Comparison of ENCODE assay signal across 17 mouse cellular contexts in genomic region chr16:80893761-80894160, GRCm38 (mm10).
DNase-seq lines count a peak whose midpoint lies in the region; ATAC-seq and TF ChIP-seq lines count a peak whose summit lies in the region.
"Had no signal": no experiment of that assay in that cellular context is flagged by ENCODE, and none has a peak within 500 bp of the region (broad histone marks: within the 10 kb centered on the region; RNA-seq: fewer than 3 reads in every experiment).

No protein-coding gene starts in this region.

- H3K36me3 ChIP-seq in embryonic facial prominence, embryonic 14.5 days (ENCODE audit: control insufficient read depth, insufficient read depth, low read length): no peaks in the 10 kb centered on the region
- no peaks in the 10 kb centered on the region for H3K36me3 ChIP-seq in embryonic facial prominence, embryonic 10.5 days (replicated peaks)
- H3K36me3 ChIP-seq in lung, postnatal 0 days (ENCODE audit: insufficient read depth, low read length): no peaks in the 10 kb centered on the region
- H3K36me3 ChIP-seq: G1E had no signal

- TF ChIP-seq EP300 in lung, postnatal 0 days (IDR thresholded peaks at IDR 0.05): no peak

- H3K4me2 ChIP-seq in embryonic facial prominence, embryonic 14.5 days (ENCODE audit: low read depth, low read length): no peak overlapping the region
- H3K4me2 ChIP-seq in lung, postnatal 0 days (replicated peaks; ENCODE audit: low read depth, low read length): no peak overlapping the region
- H3K4me2 ChIP-seq: heart, embryonic 11.5 days; hindbrain, embryonic 14.5 days had no signal

- no peak overlapping the region for H3K9ac ChIP-seq in embryonic facial prominence, embryonic 14.5 days (ENCODE audit: low read depth, low read length)
- H3K9ac ChIP-seq in lung, postnatal 0 days (replicated peaks; ENCODE audit: low read depth): no peak overlapping the region
- H3K9ac ChIP-seq: hindbrain, embryonic 14.5 days had no signal

- no peaks in the 10 kb centered on the region for H3K27me3 ChIP-seq in embryonic facial prominence, embryonic 14.5 days (replicated peaks; ENCODE audit: control insufficient read depth, insufficient read depth, low read length)
- no peaks in the 10 kb centered on the region for H3K27me3 ChIP-seq in embryonic facial prominence, embryonic 10.5 days (replicated peaks; ENCODE audit: low read depth, poor library complexity, severe bottlenecking)
- no peaks in the 10 kb centered on the region for H3K27me3 ChIP-seq in lung, postnatal 0 days (replicated peaks; ENCODE audit: insufficient read depth, low read length)

- WGBS in embryonic facial prominence, embryonic 14.5 days: 80% methylated on average over 4 of the region's 4 CpGs
- 93% methylated on average over 4 of the region's 4 CpGs for WGBS in embryonic facial prominence, embryonic 10.5 days
- WGBS in lung, postnatal 0 days: 78% methylated on average over 4 of the region's 4 CpGs

- H3K9me3 ChIP-seq in embryonic facial prominence, embryonic 14.5 days (ENCODE audit: control insufficient read depth, low read length): no peaks in the 10 kb centered on the region
- no peaks in the 10 kb centered on the region for H3K9me3 ChIP-seq in embryonic facial prominence, embryonic 10.5 days
- no peaks in the 10 kb centered on the region for H3K9me3 ChIP-seq in lung, postnatal 0 days (ENCODE audit: low read length)
- H3K9me3 ChIP-seq: G1E had no signal

- peak; percentile 5 for DNase-seq in embryonic facial prominence, embryonic 14.5 days (ENCODE audit: low spot score)
- no peak for DNase-seq in embryonic facial prominence, embryonic 10.5 days (ENCODE audit: low spot score)
- DNase-seq in frontal cortex, postnatal 10 days (ENCODE audit: low spot score in 2 of 2): peak; percentile 7 to 26
- DNase-seq in layer of hippocampus, postnatal 36 days: peak; percentile 1 to 5
- peak; percentile 47 to 62 for DNase-seq in right cerebral cortex, adult 2 months (ENCODE audit: low spot score in 2 of 2)
- no peak for DNase-seq in urinary bladder, adult 2 months (ENCODE audit: low spot score)
- DNase-seq in lung, postnatal 0 days (ENCODE audit: low spot score): no peak
- DNase-seq in adrenal gland, adult 8-10 months: no peak
- DNase-seq: cerebellum, postnatal 14 days; lung, adult 2 months; thymus, adult 18-20 months had no signal

- ATAC-seq in embryonic facial prominence, embryonic 14.5 days (ENCODE audit: low read depth): no peak
- ATAC-seq in lung, postnatal 0 days: no peak
- ATAC-seq: CD4-positive, CD25-positive, alpha-beta regulatory T cell, adult 4 months; intestine, embryonic 16.5 days; midbrain, embryonic 16.5 days had no signal

- no peak overlapping the region for H3K4me3 ChIP-seq in embryonic facial prominence, embryonic 14.5 days (ENCODE audit: low read depth, low read length)
- H3K4me3 ChIP-seq in embryonic facial prominence, embryonic 10.5 days: no peak overlapping the region
- H3K4me3 ChIP-seq in lung, postnatal 0 days (ENCODE audit: low read depth, low read length): no peak overlapping the region

- H3K27ac ChIP-seq in embryonic facial prominence, embryonic 14.5 days (replicated peaks; ENCODE audit: low read depth, low read length): no peak overlapping the region
- H3K27ac ChIP-seq in embryonic facial prominence, embryonic 10.5 days (replicated peaks): no peak overlapping the region
- H3K27ac ChIP-seq in lung, postnatal 0 days (ENCODE audit: low read length): no peak overlapping the region
- H3K27ac ChIP-seq: hindbrain, embryonic 14.5 days had no signal

- no peak for TF ChIP-seq CTCF in lung, postnatal 0 days (IDR thresholded peaks at IDR 0.05)

- no peaks in the 10 kb centered on the region for H3K4me1 ChIP-seq in embryonic facial prominence, embryonic 14.5 days (ENCODE audit: control insufficient read depth, insufficient read depth, low read length)
- no peaks in the 10 kb centered on the region for H3K4me1 ChIP-seq in embryonic facial prominence, embryonic 10.5 days
- no peaks in the 10 kb centered on the region for H3K4me1 ChIP-seq in lung, postnatal 0 days (ENCODE audit: insufficient read depth, low read depth, low read length)

Comparison
In these comparisons a context has a peak if more than half of its experiments do, and no peak if none do; other contexts are left out.
1. DNase-seq: peak in embryonic facial prominence, embryonic 14.5 days (single experiment), frontal cortex, postnatal 10 days (2 of 2), layer of hippocampus, postnatal 36 days (2 of 2) and right cerebral cortex, adult 2 months (2 of 2); none in embryonic facial prominence, embryonic 10.5 days (single experiment), urinary bladder, adult 2 months (single experiment), lung, postnatal 0 days (single experiment) and adrenal gland, adult 8-10 months (single experiment).